Mouse (Mus musculus) ES-CJ7 (cell line): ENCODE measurements at regions not wholly inside any gene's neighbourhood (a gene's known extent, or its start where the extent isn't known, plus 50 kb on each side); places are given as distances from the start of the nearest gene placed in this dataset.

Experiments
- DNase-seq: peaks from one replicate; pipeline ENCODE4 v3.0.0; 2011; ENCODE audit warnings: low read depth, low spot score

DNA sequence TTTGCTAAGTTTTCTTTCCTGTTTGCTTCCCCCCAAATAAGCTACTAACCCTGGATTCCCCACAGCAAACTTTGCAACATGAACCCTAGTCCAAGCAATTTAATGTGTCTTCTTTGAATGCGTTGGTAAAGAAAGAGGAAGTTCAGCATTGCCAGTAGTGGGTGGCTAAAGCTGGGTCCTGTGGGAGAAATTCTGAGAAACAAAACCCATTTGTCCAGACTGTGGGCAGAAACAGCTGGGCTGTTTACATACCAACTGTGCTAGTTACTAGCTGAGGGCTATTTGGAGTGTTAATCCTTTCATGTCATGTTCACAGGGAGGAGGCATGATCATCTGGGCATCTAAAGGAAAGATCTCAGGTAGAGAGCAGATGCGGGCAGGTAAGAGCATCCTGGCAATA, 51.8 kb upstream of the 1190002N15Rik start:
- DNase-seq, result no peak

DNA sequence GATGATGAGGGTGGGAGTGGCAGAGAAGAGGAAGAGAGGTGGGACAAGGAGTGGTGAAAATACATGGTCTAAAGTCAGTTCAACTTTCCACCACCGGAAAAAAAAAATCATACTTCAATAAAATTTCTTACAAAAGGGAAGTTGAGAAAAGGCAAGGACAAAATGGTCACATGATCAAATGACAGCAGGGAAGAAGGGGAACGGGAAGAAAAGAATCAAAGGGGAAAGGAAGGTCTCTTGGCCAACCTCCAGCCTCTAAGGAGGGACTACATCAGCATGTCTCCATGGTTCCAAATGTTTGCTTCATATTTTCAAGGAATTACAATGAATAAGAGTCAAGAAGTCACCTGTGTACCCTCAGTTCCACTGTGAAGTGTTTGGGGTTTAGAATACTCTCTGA, 64.7 kb upstream of the Slc9a9 start:
- DNase-seq, result no peak

DNA sequence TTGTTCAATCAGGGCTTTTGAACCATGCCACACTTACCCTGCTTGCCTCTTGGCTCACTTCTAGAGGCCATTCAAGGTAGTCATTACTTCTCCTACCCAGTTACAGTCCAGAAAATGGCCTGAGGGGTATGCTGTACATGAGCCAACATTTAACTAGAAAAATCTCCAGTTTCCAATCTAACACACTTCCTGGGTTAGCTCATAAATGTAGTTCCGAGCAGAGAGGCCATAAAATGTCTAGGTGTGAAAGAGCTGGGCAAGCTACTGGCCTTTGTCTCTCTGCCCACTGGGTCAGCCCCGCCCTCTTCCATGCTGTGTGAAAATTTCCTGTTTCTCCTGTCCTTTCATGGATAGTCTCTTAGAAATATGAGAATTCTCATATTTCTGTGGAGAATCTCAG, 63.3 kb upstream of the Slc9a9 start:
- DNase-seq, result no peak

DNA sequence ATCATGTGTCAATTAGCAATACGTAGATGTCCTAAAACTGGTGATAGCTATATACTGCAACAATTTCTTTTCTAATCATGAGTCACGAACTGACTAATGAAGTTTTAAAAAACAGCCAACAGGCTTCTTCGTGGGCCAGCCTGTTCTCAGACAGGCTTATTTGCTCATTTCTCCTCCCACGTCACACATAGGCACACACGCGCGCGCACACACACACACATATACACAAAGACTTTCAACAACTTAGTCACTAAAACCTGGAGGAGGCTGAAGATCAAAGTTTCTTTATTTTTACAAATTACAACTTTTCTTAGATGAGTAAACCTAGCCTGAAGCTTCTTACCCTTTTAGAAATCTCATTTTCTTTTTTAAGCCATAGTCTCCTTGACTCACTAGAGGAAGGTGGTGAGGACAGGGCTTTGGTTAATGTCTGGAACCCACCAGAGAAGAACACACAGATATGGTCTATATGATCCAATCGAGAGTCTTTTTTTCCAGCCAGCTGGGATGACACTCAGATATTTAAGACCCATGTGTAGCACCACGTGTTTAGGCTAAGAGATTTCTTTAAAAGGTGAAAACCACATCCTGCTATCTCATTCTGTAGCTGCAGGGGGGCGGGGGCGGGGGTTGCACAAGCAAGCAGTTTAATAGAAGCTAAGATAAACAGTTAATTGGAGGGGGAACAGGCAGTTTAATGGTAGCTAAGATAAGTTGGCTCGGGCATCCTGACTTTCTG, 62.5 kb upstream of the Slc9a9 start:
- DNase-seq, result no peak

DNA sequence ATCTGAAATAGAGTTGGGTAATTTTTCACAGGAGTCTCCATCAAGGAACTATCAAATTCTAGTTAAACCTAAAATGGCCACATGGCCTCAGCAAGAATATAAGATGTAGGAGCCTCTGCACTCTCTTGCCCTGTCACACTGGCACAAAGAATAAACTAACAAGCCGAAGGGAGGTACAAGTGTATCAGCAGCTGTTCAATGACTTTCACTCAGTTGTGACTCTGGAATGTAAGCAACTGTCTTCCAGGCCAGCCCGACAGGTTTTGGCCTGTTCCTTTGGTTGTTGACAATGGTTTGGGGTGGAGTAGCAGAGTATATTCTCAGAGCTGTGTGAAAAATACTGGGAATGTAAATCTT, 62.0 kb upstream of the Slc9a9 start:
- DNase-seq, result no peak

DNA sequence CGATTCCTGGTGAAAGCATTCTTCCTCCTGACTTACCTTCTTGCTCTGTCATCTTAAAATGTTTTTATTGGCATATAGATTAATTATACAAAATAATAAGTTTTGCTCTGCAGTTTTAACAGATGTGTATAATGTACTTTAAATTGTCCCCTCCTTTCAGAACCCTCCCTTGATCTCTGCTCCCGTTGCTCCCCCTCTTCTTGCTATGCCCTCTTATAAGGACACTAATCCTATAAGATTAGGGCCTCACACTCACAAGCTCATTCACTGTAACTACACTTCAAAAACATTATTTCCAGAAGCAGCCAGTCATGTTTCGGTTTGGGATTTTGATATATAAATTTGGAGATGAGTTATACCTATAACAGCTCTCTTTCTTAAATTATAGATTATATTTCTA, 59.6 kb upstream of the Slc9a9 start:
- no peak for DNase-seq

DNA sequence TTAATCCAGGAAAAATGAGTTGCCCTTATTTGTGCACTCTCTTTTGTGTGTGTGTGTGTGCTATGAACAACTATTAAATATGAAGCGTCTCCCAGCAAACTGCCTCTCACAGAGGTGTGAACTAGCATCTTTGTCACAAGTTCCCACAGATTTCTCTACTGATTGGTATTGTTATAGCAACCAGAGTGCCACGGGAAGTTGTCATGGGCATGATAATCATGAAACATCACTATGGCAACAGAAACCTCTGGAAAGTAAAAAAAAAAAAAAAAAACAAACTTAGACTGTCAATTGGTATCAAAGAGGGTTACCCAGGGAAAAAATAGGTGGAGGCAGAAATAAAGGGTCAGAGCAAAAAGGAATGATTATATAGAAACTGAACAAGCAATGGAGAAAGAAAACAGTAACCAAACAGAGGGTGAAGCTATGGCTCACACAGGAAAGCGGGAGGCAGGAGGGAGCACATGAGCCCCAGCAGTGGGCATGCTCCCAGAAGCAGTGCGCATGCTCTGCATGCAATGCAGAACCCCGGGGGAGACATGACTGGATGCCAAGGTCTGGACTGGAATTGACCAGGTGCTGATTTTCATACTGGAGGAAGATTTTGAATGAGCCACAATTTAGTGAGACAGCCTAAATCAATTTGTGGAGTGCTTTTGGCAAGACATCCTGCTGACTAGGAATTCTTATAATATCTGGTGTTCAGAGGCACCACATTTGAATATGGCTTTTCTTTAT, 58.9 kb upstream of the Slc9a9 start:
- DNase-seq, result no peak

DNA sequence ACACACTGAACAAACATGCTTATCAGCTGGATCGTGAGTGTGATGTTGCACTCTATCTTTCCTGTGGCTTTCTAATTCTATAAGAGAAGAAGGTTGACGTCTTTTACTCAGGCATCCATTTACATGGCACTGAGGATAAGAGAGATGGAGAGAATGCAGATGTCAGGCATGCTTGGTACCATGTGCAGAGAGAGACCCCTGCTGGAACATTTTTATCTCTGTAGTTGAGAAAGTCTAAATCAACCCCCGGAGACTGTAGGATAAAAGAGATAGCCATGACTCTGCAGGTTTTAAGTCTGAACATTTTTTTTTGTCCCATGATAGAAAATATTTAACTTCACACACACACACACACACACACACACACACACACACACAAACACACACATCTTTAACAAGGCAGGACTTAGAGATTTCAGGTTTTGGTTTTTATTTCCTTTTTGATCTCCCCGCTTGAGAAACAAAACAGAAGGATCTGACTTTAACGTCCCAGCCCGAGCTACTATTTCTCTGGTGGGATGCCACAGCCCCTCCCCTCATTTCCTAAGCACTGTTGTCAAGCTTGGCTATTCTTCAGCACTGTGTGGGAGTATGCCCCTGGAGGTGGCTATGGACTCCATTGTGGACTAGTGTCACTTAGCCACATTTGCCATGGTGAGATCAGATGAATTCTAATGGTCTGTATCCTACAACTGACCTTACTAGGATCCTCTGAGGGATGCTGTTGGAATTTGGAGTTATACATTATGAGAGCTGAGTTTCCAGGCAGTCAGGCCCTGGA, 55.6 kb upstream of the Slc9a9 start:
- DNase-seq, result peak; percentile 54

DNA sequence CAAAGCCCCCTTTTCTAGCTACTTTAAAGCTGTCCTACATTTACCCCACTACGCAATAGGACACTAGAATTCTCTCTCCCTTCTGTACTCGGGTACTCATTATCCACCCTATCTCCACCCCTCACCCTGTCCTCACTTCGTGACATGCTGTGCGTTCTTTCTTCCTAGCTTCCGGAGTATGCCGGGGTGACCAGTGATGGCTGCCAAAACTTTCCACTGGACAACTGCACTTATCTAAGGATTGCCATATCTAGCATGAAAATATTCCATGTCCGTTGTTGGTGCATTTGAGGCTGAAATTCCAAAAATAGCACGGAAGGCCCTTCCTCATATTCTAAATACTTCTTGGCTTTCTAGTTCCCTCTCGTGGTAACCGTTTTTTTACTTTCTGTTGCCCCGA, 54.5 kb upstream of the Slc9a9 start:
- no peak for DNase-seq

DNA sequence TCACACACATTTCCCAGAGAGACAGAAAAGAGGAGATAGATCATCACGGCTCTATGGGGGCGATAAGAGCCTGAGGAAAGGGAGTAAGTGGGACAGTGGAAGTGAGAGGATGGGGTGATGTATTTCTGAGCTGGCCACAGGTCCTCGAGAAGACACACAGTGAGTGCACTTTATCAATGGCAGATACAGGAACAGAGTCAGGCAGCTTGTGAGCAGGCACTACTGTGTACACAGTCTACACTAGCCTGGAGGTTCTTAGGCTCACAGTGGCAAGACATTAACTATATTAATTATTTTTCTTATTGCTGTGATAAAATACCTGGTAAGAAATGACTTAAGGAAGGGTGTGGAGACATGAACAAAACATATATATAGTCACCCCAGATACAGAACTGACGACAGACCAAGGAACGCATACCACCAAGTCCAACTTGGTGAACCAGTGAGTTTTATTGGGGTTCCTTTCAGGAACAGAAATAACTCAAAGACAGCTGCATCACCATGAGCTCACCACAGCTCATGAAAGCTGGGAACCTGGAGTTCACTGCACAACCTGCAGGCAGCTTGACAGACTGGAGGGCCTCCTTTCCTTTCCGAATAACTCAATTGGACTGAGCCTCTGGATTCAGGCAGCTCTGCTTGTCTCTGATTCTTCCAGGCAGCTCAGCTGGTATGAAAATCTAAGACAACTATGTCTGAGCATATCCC, 51.5 kb upstream of the Slc9a9 start:
- no peak for DNase-seq
